Mouse (Mus musculus): ENCODE results near the gene Klhl10.

DNA sequence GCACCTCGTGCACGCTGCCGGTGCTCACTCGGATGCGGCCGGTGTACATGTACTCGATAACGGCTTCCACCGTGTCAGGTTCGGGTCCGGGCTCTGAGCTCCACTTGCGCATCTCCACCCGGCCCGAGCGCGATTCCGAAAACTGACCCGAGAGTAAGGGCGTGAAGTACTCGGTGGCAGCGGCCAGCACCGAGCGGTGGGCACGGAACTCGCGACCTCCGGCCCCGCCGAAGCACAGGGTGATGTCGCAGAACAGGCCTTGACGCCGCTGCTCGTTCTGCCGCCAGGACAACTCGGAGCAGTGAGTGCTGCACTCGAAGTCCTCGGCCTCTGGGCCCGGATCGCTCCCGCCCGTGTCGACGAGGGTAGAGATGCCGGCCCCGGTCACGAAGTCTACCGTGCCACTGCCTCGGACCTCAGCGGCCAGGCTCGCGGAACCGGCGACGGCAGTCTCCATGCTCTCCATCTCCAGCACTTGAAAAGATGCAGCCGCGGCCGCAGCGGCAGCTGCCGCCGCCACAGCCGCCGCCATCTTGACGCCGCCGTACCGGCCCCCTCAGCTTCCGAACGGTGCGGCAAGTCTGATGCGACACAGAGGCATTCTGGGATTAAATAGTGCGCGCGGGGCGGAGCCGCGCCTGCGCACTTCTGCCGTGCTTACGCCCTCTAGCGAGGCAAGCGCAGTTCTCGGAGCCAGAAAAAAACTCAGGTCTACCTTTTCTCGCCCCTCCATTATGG lies 30.6 kb downstream of the Klhl10 start, which contains the start of gene Klhl11:
- TF ChIP-seq CTCF (IDR thresholded peaks at IDR 0.05; ENCODE audit: low read depth) (peak; percentile 69), EP300 (IDR thresholded peaks at IDR 0.05; ENCODE audit: low read depth) (0 out of 2 replicates have a peak, but pooled peaks have one; percentile 17)

Measured in heart, postnatal 0 days (tissue).